Mouse (Mus musculus): Measurements from ENCODE around the gene Ceacam2. TPM values are rescaled to one million over a fixed set of nuclear protein-coding genes. Genes with fewer than 3 reads are reported as not detected.

The Ceacam2 gene
- polyA plus RNA-seq, 1 experiment, result not detected

Other genes with a start within 250 kb of the Ceacam2 start
- 1.6 and 4.8 TPM in 2 replicates for gene Pafah1b3, start 241.9 kb downstream of the Ceacam2 start, polyA plus RNA-seq (2012; ENCODE audit: insufficient read depth, insufficient read length, missing spikeins)
- gene Prr19, start 238.4 kb downstream of the Ceacam2 start, polyA plus RNA-seq (2012; ENCODE audit: insufficient read depth, insufficient read length, missing spikeins), result not detected in 2 replicates
- not detected in 2 replicates for gene Tmem145, start 233.8 kb downstream of the Ceacam2 start, polyA plus RNA-seq (2012; ENCODE audit: insufficient read depth, insufficient read length, missing spikeins)
- 12.7 and 14.3 TPM in 2 replicates for gene Megf8, start 222.7 kb downstream of the Ceacam2 start, polyA plus RNA-seq (2012; ENCODE audit: insufficient read depth, insufficient read length, missing spikeins)
- not detected in 2 replicates for gene Cnfn, start 170.1 kb downstream of the Ceacam2 start, polyA plus RNA-seq (2012; ENCODE audit: insufficient read depth, insufficient read length, missing spikeins)
- gene Lipe, start 141.1 kb downstream of the Ceacam2 start, polyA plus RNA-seq (2012; ENCODE audit: insufficient read depth, insufficient read length, missing spikeins), result 1,111 and 1,189 TPM in 2 replicates
- gene Cxcl17, start 127.0 kb downstream of the Ceacam2 start, polyA plus RNA-seq (2012; ENCODE audit: insufficient read depth, insufficient read length, missing spikeins), result not detected in 2 replicates
- 4.3 and 8.3 TPM in 2 replicates for gene Ceacam1, start 62.3 kb downstream of the Ceacam2 start, polyA plus RNA-seq (2012; ENCODE audit: insufficient read depth, insufficient read length, missing spikeins)
- gene Erich4, start 76.0 kb upstream of the Ceacam2 start, polyA plus RNA-seq (2012; ENCODE audit: insufficient read depth, insufficient read length, missing spikeins), result not detected in 2 replicates
- 39.0 and 39.4 TPM in 2 replicates for gene Dmac2, start 79.6 kb upstream of the Ceacam2 start, polyA plus RNA-seq (2012; ENCODE audit: insufficient read depth, insufficient read length, missing spikeins)
- gene B3gnt8, start 86.8 kb upstream of the Ceacam2 start, polyA plus RNA-seq (2012; ENCODE audit: insufficient read depth, insufficient read length, missing spikeins), result 0.83 and 1.2 TPM in 2 replicates
- 622 and 668 TPM in 2 replicates for gene Bckdha, start 119.1 kb upstream of the Ceacam2 start, polyA plus RNA-seq (2012; ENCODE audit: insufficient read depth, insufficient read length, missing spikeins)
- 38.1 and 39.7 TPM in 2 replicates for gene Exosc5, start 119.3 kb upstream of the Ceacam2 start, polyA plus RNA-seq (2012; ENCODE audit: insufficient read depth, insufficient read length, missing spikeins)
- not detected in 2 replicates for gene Tmem91, start 135.3 kb upstream of the Ceacam2 start, polyA plus RNA-seq (2012; ENCODE audit: insufficient read depth, insufficient read length, missing spikeins)
- 8.8 and 10.9 TPM in 2 replicates for gene B9d2, start 140.9 kb upstream of the Ceacam2 start, polyA plus RNA-seq (2012; ENCODE audit: insufficient read depth, insufficient read length, missing spikeins)
- 11.7 and 13.2 TPM in 2 replicates for gene Tgfb1, start 147.1 kb upstream of the Ceacam2 start, polyA plus RNA-seq (2012; ENCODE audit: insufficient read depth, insufficient read length, missing spikeins)
- gene Ccdc97, start 179.2 kb upstream of the Ceacam2 start, polyA plus RNA-seq (2012; ENCODE audit: insufficient read depth, insufficient read length, missing spikeins), result 16.9 and 17.0 TPM in 2 replicates
- 42.6 and 44.5 TPM in 2 replicates for gene Hnrnpul1, start 214.9 kb upstream of the Ceacam2 start, polyA plus RNA-seq (2012; ENCODE audit: insufficient read depth, insufficient read length, missing spikeins)
- gene Axl, start 248.8 kb upstream of the Ceacam2 start, polyA plus RNA-seq (2012; ENCODE audit: insufficient read depth, insufficient read length, missing spikeins), result 18.6 and 24.1 TPM in 2 replicates

Data from brown adipose tissue, adult 24 weeks (tissue).